Mouse (Mus musculus): ENCODE data around the gene Trpm2.

Trpm2 gene

GRCm38 (mm10) chr10:77970481-77970880, at the start of gene Trpm2:
Gene Trpm2, minus strand, starts transcription at chr10:77970563.
- in situ Hi-C loops (cut with MboI; ENCODE audit: low pct_unique_long_range_greater_than_20kb in 1 of 2, low sequenced_read_pairs in 2 of 2, unreplicated experiment in 1 of 2): no loop called here

- in situ Hi-C loops (cut with MboI; ENCODE audit: low pct_unique_long_range_greater_than_20kb in 1 of 2, low sequenced_read_pairs in 2 of 2, unreplicated experiment in 1 of 2): loop anchor here in 1 of 2 experiments (10.0 kb wide), 1 partner anchor 145 kb away; the partner anchor contains the start of gene D10Jhu81e
Measured at GRCm38 (mm10) chr10:78019984-78020383, 49.6 kb upstream of the Trpm2 start.

GRCm38 (mm10) chr10:78019291-78019690, 48.9 kb upstream of the Trpm2 start:
- in situ Hi-C loops (cut with MboI; ENCODE audit: low pct_unique_long_range_greater_than_20kb in 1 of 2, low sequenced_read_pairs in 2 of 2, unreplicated experiment in 1 of 2): loop anchor here in 1 of 2 experiments (10.0 kb wide), 1 partner anchor 146 kb away; the partner anchor contains the start of gene D10Jhu81e

GRCm38 (mm10) chr10:78018797-78019203, 48.4 kb upstream of the Trpm2 start:
- in situ Hi-C loops (cut with MboI; ENCODE audit: low pct_unique_long_range_greater_than_20kb in 1 of 2, low sequenced_read_pairs in 2 of 2, unreplicated experiment in 1 of 2): loop anchor here in 1 of 2 experiments (10.0 kb wide), 1 partner anchor 146 kb away; the partner anchor contains the start of gene D10Jhu81e

- in situ Hi-C loops (cut with MboI; ENCODE audit: low pct_unique_long_range_greater_than_20kb in 1 of 2, low sequenced_read_pairs in 2 of 2, unreplicated experiment in 1 of 2): loop anchor here in 1 of 2 experiments (10.0 kb wide), 1 partner anchor 148 kb away; the partner anchor contains the start of gene D10Jhu81e
Measured at GRCm38 (mm10) chr10:78016366-78016765, 46.0 kb upstream of the Trpm2 start.

GRCm38 (mm10) chr10:78015489-78015888, 45.1 kb upstream of the Trpm2 start:
- in situ Hi-C loops (cut with MboI; ENCODE audit: low pct_unique_long_range_greater_than_20kb in 1 of 2, low sequenced_read_pairs in 2 of 2, unreplicated experiment in 1 of 2): loop anchor here in 1 of 2 experiments (10.0 kb wide), 1 partner anchor 149 kb away; the partner anchor contains the start of gene D10Jhu81e

- in situ Hi-C loops (cut with MboI; ENCODE audit: low pct_unique_long_range_greater_than_20kb in 1 of 2, low sequenced_read_pairs in 2 of 2, unreplicated experiment in 1 of 2): loop anchor here in 1 of 2 experiments (10.0 kb wide), 1 partner anchor 152 kb away; the partner anchor contains the start of gene D10Jhu81e
Measured at GRCm38 (mm10) chr10:78012661-78013495, 42.5 kb upstream of the Trpm2 start.

- in situ Hi-C loops (cut with MboI; ENCODE audit: low pct_unique_long_range_greater_than_20kb in 1 of 2, low sequenced_read_pairs in 2 of 2, unreplicated experiment in 1 of 2): loop anchor here in 1 of 2 experiments (10.0 kb wide), 1 partner anchor 154 kb away; the partner anchor contains the start of gene D10Jhu81e
Measured at GRCm38 (mm10) chr10:78011116-78011515, 40.8 kb upstream of the Trpm2 start.

- in situ Hi-C loops (cut with MboI; ENCODE audit: low pct_unique_long_range_greater_than_20kb in 1 of 2, low sequenced_read_pairs in 2 of 2, unreplicated experiment in 1 of 2): loop anchor here in 1 of 2 experiments (10.0 kb wide), 1 partner anchor 154 kb away; the partner anchor contains the start of gene D10Jhu81e
Measured at GRCm38 (mm10) chr10:78010335-78010734, 40.0 kb upstream of the Trpm2 start.

GRCm38 (mm10) chr10:78009945-78010293, 39.6 kb upstream of the Trpm2 start, which contains the start of gene Pfkl:
Gene Pfkl, minus strand, starts transcription at chr10:78010083.
- in situ Hi-C loops (cut with MboI; ENCODE audit: low pct_unique_long_range_greater_than_20kb in 1 of 2, low sequenced_read_pairs in 2 of 2, unreplicated experiment in 1 of 2): loop anchor here (10.0 kb wide), 1 partner anchor 155 kb away; the partner anchor contains the start of gene D10Jhu81e (in 2 of the 2)

- in situ Hi-C loops (cut with MboI; ENCODE audit: low pct_unique_long_range_greater_than_20kb in 1 of 2, low sequenced_read_pairs in 2 of 2, unreplicated experiment in 1 of 2): loop anchor here in 1 of 2 experiments (10.0 kb wide), 1 partner anchor 155 kb away; the partner anchor contains the start of gene D10Jhu81e
Measured at GRCm38 (mm10) chr10:78009184-78009944, 39.0 kb upstream of the Trpm2 start.

- in situ Hi-C loops (cut with MboI; ENCODE audit: low pct_unique_long_range_greater_than_20kb in 1 of 2, low sequenced_read_pairs in 2 of 2, unreplicated experiment in 1 of 2): loop anchor here in 1 of 2 experiments (10.0 kb wide), 1 partner anchor 157 kb away; the partner anchor contains the start of gene D10Jhu81e
Measured at GRCm38 (mm10) chr10:78008169-78008568, 37.8 kb upstream of the Trpm2 start.

- in situ Hi-C loops (cut with MboI; ENCODE audit: low pct_unique_long_range_greater_than_20kb in 1 of 2, low sequenced_read_pairs in 2 of 2, unreplicated experiment in 1 of 2): loop anchor here in 1 of 2 experiments (10.0 kb wide), 1 partner anchor 158 kb away; the partner anchor contains the start of gene D10Jhu81e
Measured at GRCm38 (mm10) chr10:78007203-78007602, 36.8 kb upstream of the Trpm2 start.

- in situ Hi-C loops (cut with MboI; ENCODE audit: low pct_unique_long_range_greater_than_20kb in 1 of 2, low sequenced_read_pairs in 2 of 2, unreplicated experiment in 1 of 2): loop anchor here in 1 of 2 experiments (10.0 kb wide), 1 partner anchor 159 kb away; the partner anchor contains the start of gene D10Jhu81e
Measured at GRCm38 (mm10) chr10:78005791-78006438, 35.6 kb upstream of the Trpm2 start.

GRCm38 (mm10) chr10:78004479-78005100, 34.2 kb upstream of the Trpm2 start:
- in situ Hi-C loops (cut with MboI; ENCODE audit: low pct_unique_long_range_greater_than_20kb in 1 of 2, low sequenced_read_pairs in 2 of 2, unreplicated experiment in 1 of 2): loop anchor here in 1 of 2 experiments (10.0 kb wide), 1 partner anchor 160 kb away; the partner anchor contains the start of gene D10Jhu81e

- in situ Hi-C loops (cut with MboI; ENCODE audit: low pct_unique_long_range_greater_than_20kb in 1 of 2, low sequenced_read_pairs in 2 of 2, unreplicated experiment in 1 of 2): loop anchor here in 1 of 2 experiments (10.0 kb wide), 1 partner anchor 162 kb away; the partner anchor contains the start of gene D10Jhu81e
Measured at GRCm38 (mm10) chr10:78002316-78002715, 32.0 kb upstream of the Trpm2 start.

- in situ Hi-C loops (cut with MboI; ENCODE audit: low pct_unique_long_range_greater_than_20kb in 1 of 2, low sequenced_read_pairs in 2 of 2, unreplicated experiment in 1 of 2): loop anchor here in 1 of 2 experiments (10.0 kb wide), 1 partner anchor 163 kb away; the partner anchor contains the start of gene D10Jhu81e
Measured at GRCm38 (mm10) chr10:78001796-78002195, 31.4 kb upstream of the Trpm2 start.
